In genomic region chr7:98570824-98571505, GRCm38 (mm10) we compare ENCODE assay signal across 13 mouse cellular contexts.
DNase-seq lines count a peak whose midpoint lies in the region; ATAC-seq and TF ChIP-seq lines count a peak whose summit lies in the region.
"Had no signal": no experiment of that assay in that cellular context is flagged by ENCODE, and none has a peak within 500 bp of the region (broad histone marks: within the 10 kb centered on the region; RNA-seq: fewer than 3 reads in every experiment).

No protein-coding gene starts in this region.

- WGBS in hindbrain, embryonic 13.5 days, result 74% methylated on average over 8 of the region's 8 CpGs
- WGBS in hindbrain, embryonic 12.5 days, result 71% methylated on average over 8 of the region's 8 CpGs
- WGBS in neural tube, embryonic 13.5 days, result 71% methylated on average over 8 of the region's 8 CpGs
- WGBS in neural tube, embryonic 15.5 days, result 72% methylated on average over 8 of the region's 8 CpGs
- 56% methylated on average over 8 of the region's 8 CpGs for WGBS in liver, postnatal 0 days (ENCODE audit: insufficient replicate concordance)

- peak; percentile 45 to 54 for DNase-seq in cerebellum, postnatal 10 days
- DNase-seq in cerebellum, adult 18-20 months, result no peak
- DNase-seq in liver, postnatal 0 days, result no peak
- DNase-seq: adrenal gland, postnatal 25 days; kidney, postnatal 36 days; lung, postnatal 14 days had no signal

- H3K4me1 ChIP-seq in hindbrain, embryonic 13.5 days (replicated peaks), result peaks cover 6% of the 10 kb centered on the region; the same call in 1 of the 2 replicates
- H3K4me1 ChIP-seq in hindbrain, embryonic 12.5 days, result peaks cover 4% of the 10 kb centered on the region; the same call in 1 of the 2 replicates
- peaks cover 29% of the 10 kb centered on the region for H3K4me1 ChIP-seq in neural tube, embryonic 13.5 days (replicated peaks)
- peaks cover 12% of the 10 kb centered on the region for H3K4me1 ChIP-seq in neural tube, embryonic 15.5 days
- H3K4me1 ChIP-seq in liver, postnatal 0 days (ENCODE audit: insufficient read depth), result peaks cover 4% of the 10 kb centered on the region; the same call in 1 of the 2 replicates

- no peak overlapping the region for H3K9ac ChIP-seq in hindbrain, embryonic 13.5 days
- H3K9ac ChIP-seq in hindbrain, embryonic 12.5 days, result no peak overlapping the region
- H3K9ac ChIP-seq in neural tube, embryonic 13.5 days, result no peak overlapping the region
- H3K9ac ChIP-seq in neural tube, embryonic 15.5 days (replicated peaks), result no peak overlapping the region
- no peak overlapping the region for H3K9ac ChIP-seq in liver, postnatal 0 days (replicated peaks)

- no peaks in the 10 kb centered on the region for H3K27me3 ChIP-seq in hindbrain, embryonic 13.5 days
- H3K27me3 ChIP-seq in hindbrain, embryonic 12.5 days, result no peaks in the 10 kb centered on the region
- no peaks in the 10 kb centered on the region for H3K27me3 ChIP-seq in neural tube, embryonic 13.5 days
- H3K27me3 ChIP-seq in neural tube, embryonic 15.5 days (replicated peaks), result no peaks in the 10 kb centered on the region
- no peaks in the 10 kb centered on the region for H3K27me3 ChIP-seq in liver, postnatal 0 days (ENCODE audit: insufficient read depth, low read length)

- no peak for TF ChIP-seq EP300 in liver, postnatal 0 days (IDR thresholded peaks at IDR 0.05; ENCODE audit: low read depth)

- no peaks in the 10 kb centered on the region for H3K9me3 ChIP-seq in hindbrain, embryonic 13.5 days
- no peaks in the 10 kb centered on the region for H3K9me3 ChIP-seq in hindbrain, embryonic 12.5 days (replicated peaks)
- H3K9me3 ChIP-seq in neural tube, embryonic 13.5 days, result no peaks in the 10 kb centered on the region
- no peaks in the 10 kb centered on the region for H3K9me3 ChIP-seq in neural tube, embryonic 15.5 days (replicated peaks)
- no peaks in the 10 kb centered on the region for H3K9me3 ChIP-seq in liver, postnatal 0 days (ENCODE audit: low read length)

- ATAC-seq in hindbrain, embryonic 13.5 days (ENCODE audit: low FRiP score), result no peak
- no peak for ATAC-seq in hindbrain, embryonic 12.5 days (ENCODE audit: low FRiP score)
- no peak for ATAC-seq in neural tube, embryonic 13.5 days (ENCODE audit: low read depth)
- ATAC-seq in neural tube, embryonic 15.5 days (ENCODE audit: low FRiP score), result no peak
- ATAC-seq in liver, postnatal 0 days, result no peak
- no peak for ATAC-seq in frontal cortex, adult (ENCODE audit: low TSS enrichment)
- ATAC-seq: hindbrain, postnatal 0 days had no signal

- H3K4me3 ChIP-seq in hindbrain, embryonic 13.5 days, result no peak overlapping the region
- no peak overlapping the region for H3K4me3 ChIP-seq in hindbrain, embryonic 12.5 days
- no peak overlapping the region for H3K4me3 ChIP-seq in neural tube, embryonic 13.5 days
- no peak overlapping the region for H3K4me3 ChIP-seq in neural tube, embryonic 15.5 days (replicated peaks)
- no peak overlapping the region for H3K4me3 ChIP-seq in liver, postnatal 0 days (ENCODE audit: low read depth, low read length)
- H3K4me3 ChIP-seq: erythroblast, embryonic 14.5 days had no signal

- no peak for TF ChIP-seq CTCF in liver, postnatal 0 days (IDR thresholded peaks at IDR 0.05; ENCODE audit: low read depth)

- H3K4me2 ChIP-seq in hindbrain, embryonic 13.5 days, result no peak overlapping the region
- no peak overlapping the region for H3K4me2 ChIP-seq in hindbrain, embryonic 12.5 days (replicated peaks)
- no peak overlapping the region for H3K4me2 ChIP-seq in neural tube, embryonic 13.5 days
- no peak overlapping the region for H3K4me2 ChIP-seq in neural tube, embryonic 15.5 days
- H3K4me2 ChIP-seq in liver, postnatal 0 days (ENCODE audit: low read depth, low read length), result no peak overlapping the region

- H3K27ac ChIP-seq in hindbrain, embryonic 13.5 days, result peak overlapping the region; percentile 35; the same call in 1 of the 2 replicates
- no peak overlapping the region for H3K27ac ChIP-seq in hindbrain, embryonic 12.5 days
- 0 out of 2 replicates have a peak overlapping the region, but pooled peaks have one; percentile 23 for H3K27ac ChIP-seq in neural tube, embryonic 13.5 days (replicated peaks)
- H3K27ac ChIP-seq in neural tube, embryonic 15.5 days (replicated peaks), result no peak overlapping the region
- H3K27ac ChIP-seq in liver, postnatal 0 days (ENCODE audit: low read depth), result peak overlapping the region; percentile 6; the same call in 1 of the 2 replicates
- H3K27ac ChIP-seq: hindbrain, postnatal 0 days had no signal

- no peaks in the 10 kb centered on the region for H3K36me3 ChIP-seq in hindbrain, embryonic 13.5 days
- no peaks in the 10 kb centered on the region for H3K36me3 ChIP-seq in hindbrain, embryonic 12.5 days
- H3K36me3 ChIP-seq in neural tube, embryonic 13.5 days, result no peaks in the 10 kb centered on the region
- no peaks in the 10 kb centered on the region for H3K36me3 ChIP-seq in neural tube, embryonic 15.5 days
- no peaks in the 10 kb centered on the region for H3K36me3 ChIP-seq in liver, postnatal 0 days (replicated peaks; ENCODE audit: insufficient read depth, low read length)

Comparison
In these comparisons a context has a peak if more than half of its experiments do, and no peak if none do; other contexts are left out.
1. DNase-seq: peak in cerebellum, postnatal 10 days (2 of 2); none in cerebellum, adult 18-20 months (0 of 2) and liver, postnatal 0 days (single experiment).
2. H3K27ac ChIP-seq: peak in hindbrain, embryonic 13.5 days (single experiment), neural tube, embryonic 13.5 days (single experiment) and liver, postnatal 0 days (single experiment); none in hindbrain, embryonic 12.5 days (single experiment) and neural tube, embryonic 15.5 days (single experiment).